Mouse (Mus musculus): Measurements from ENCODE around the gene Txn2. TPM values are rescaled to one million over a fixed set of nuclear protein-coding genes. Genes with fewer than 3 reads are reported as not detected.

The Txn2 gene
- polyA plus RNA-seq, 1 experiment = 225 TPM

- Histone ChIP-seq H3K4me3 (replicated peaks; ENCODE audit: insufficient read depth, low read depth, low read length) (no peak overlapping the region), H3K4me1 (ENCODE audit: control insufficient read depth, insufficient read depth, low read length) (peaks cover 18% of the 10 kb centered on the region), H3K27me3 (ENCODE audit: control insufficient read depth, insufficient read depth, low read length) (no peaks in the 10 kb centered on the region), H3K27ac (ENCODE audit: insufficient read depth, low read length) (peak overlapping the region; percentile 33; the same call in 1 of the 2 replicates)
- TF ChIP-seq POLR2A (IDR thresholded peaks at IDR 0.05; ENCODE audit: borderline replicate concordance, insufficient read depth, low read length) = no peak
- TF ChIP-seq CTCF (IDR thresholded peaks at IDR 0.05; ENCODE audit: borderline replicate concordance, insufficient read depth, low read depth, low read length) = no peak
- DNase-seq = peak in 1 of 2 experiments; percentile 51
- whole genome bisulfite sequencing = 24% methylated on average over 3 of the region's 3 CpGs
Measured at GRCm38 (mm10) chr15:77933222-77933621, 4.4 kb upstream of the Txn2 start.

- Histone ChIP-seq H3K4me3 (replicated peaks; ENCODE audit: insufficient read depth, low read depth, low read length) (no peak overlapping the region), H3K4me1 (ENCODE audit: control insufficient read depth, insufficient read depth, low read length) (peaks cover 18% of the 10 kb centered on the region), H3K27ac (ENCODE audit: insufficient read depth, low read length) (no peak overlapping the region), H3K27me3 (ENCODE audit: control insufficient read depth, insufficient read depth, low read length) (no peaks in the 10 kb centered on the region)
- WGBS = 14% methylated on average over 6 of the region's 6 CpGs
- no peak for DNase-seq
- TF ChIP-seq POLR2A (IDR thresholded peaks at IDR 0.05; ENCODE audit: borderline replicate concordance, insufficient read depth, low read length) = no peak
- TF ChIP-seq CTCF (IDR thresholded peaks at IDR 0.05; ENCODE audit: borderline replicate concordance, insufficient read depth, low read depth, low read length) = no peak
Measured at GRCm38 (mm10) chr15:77931689-77932016, 2.8 kb upstream of the Txn2 start.

GRCm38 (mm10) chr15:77930986-77931688 lies 2.3 kb upstream of the Txn2 start:
- Histone ChIP-seq H3K27me3 (ENCODE audit: control insufficient read depth, insufficient read depth, low read length) (no peaks in the 10 kb centered on the region), H3K4me1 (ENCODE audit: control insufficient read depth, insufficient read depth, low read length) (peaks cover 18% of the 10 kb centered on the region), H3K27ac (ENCODE audit: insufficient read depth, low read length) (no peak overlapping the region), H3K4me3 (replicated peaks; ENCODE audit: insufficient read depth, low read depth, low read length) (no peak overlapping the region)
- TF ChIP-seq POLR2A (IDR thresholded peaks at IDR 0.05; ENCODE audit: borderline replicate concordance, insufficient read depth, low read length) (no peak), CTCF (IDR thresholded peaks at IDR 0.05; ENCODE audit: borderline replicate concordance, insufficient read depth, low read depth, low read length) (no peak)
- WGBS = 66% methylated on average over 6 of the region's 6 CpGs
- DNase-seq = no peak

GRCm38 (mm10) chr15:77929804-77930203 lies 998 bp upstream of the Txn2 start:
- peaks cover 12% of the 10 kb centered on the region for H3K4me1 ChIP-seq (ENCODE audit: control insufficient read depth, insufficient read depth, low read length)
- H3K27me3 ChIP-seq (ENCODE audit: control insufficient read depth, insufficient read depth, low read length) = no peaks in the 10 kb centered on the region
- TF ChIP-seq CTCF (IDR thresholded peaks at IDR 0.05; ENCODE audit: borderline replicate concordance, insufficient read depth, low read depth, low read length) (no peak), POLR2A (IDR thresholded peaks at IDR 0.05; ENCODE audit: borderline replicate concordance, insufficient read depth, low read length) (no peak)
- no peak for DNase-seq
- WGBS = 36% methylated on average over 8 of the region's 8 CpGs
- no peak overlapping the region for H3K4me3 ChIP-seq (replicated peaks; ENCODE audit: insufficient read depth, low read depth, low read length)
- peak overlapping the region; percentile 55; the same call in 1 of the 2 replicates for H3K27ac ChIP-seq (ENCODE audit: insufficient read depth, low read length)

GRCm38 (mm10) chr15:77928091-77928490 lies 715 bp downstream of the Txn2 start:
- 18% methylated on average over 4 of the region's 4 CpGs for WGBS
- H3K27ac ChIP-seq (ENCODE audit: insufficient read depth, low read length) = no peak overlapping the region
- TF ChIP-seq POLR2A (IDR thresholded peaks at IDR 0.05; ENCODE audit: borderline replicate concordance, insufficient read depth, low read length) (no peak), CTCF (IDR thresholded peaks at IDR 0.05; ENCODE audit: borderline replicate concordance, insufficient read depth, low read depth, low read length) (no peak)

GRCm38 (mm10) chr15:77926921-77927320 lies 1.9 kb downstream of the Txn2 start:
- Histone ChIP-seq H3K4me1 (ENCODE audit: control insufficient read depth, insufficient read depth, low read length) (no peaks in the 10 kb centered on the region; the same call in 1 of the 2 replicates), H3K27me3 (ENCODE audit: control insufficient read depth, insufficient read depth, low read length) (no peaks in the 10 kb centered on the region), H3K4me3 (replicated peaks; ENCODE audit: insufficient read depth, low read depth, low read length) (no peak overlapping the region), H3K27ac (ENCODE audit: insufficient read depth, low read length) (no peak overlapping the region)
- 96% methylated on average over 5 of the region's 5 CpGs for WGBS
- no peak for TF ChIP-seq CTCF (IDR thresholded peaks at IDR 0.05; ENCODE audit: borderline replicate concordance, insufficient read depth, low read depth, low read length)
- TF ChIP-seq POLR2A (IDR thresholded peaks at IDR 0.05; ENCODE audit: borderline replicate concordance, insufficient read depth, low read length) = no peak
- DNase-seq = no peak

More at GRCm38 (mm10) chr15:77928091-77928490, 715 bp downstream of the Txn2 start:
- DNase-seq = no peak
- no peaks in the 10 kb centered on the region for H3K27me3 ChIP-seq (ENCODE audit: control insufficient read depth, insufficient read depth, low read length)
- peaks cover 1% of the 10 kb centered on the region; the same call in 1 of the 2 replicates for H3K4me1 ChIP-seq (ENCODE audit: control insufficient read depth, insufficient read depth, low read length)
- peak overlapping the region; percentile 85 for H3K4me3 ChIP-seq (replicated peaks; ENCODE audit: insufficient read depth, low read depth, low read length)

GRCm38 (mm10) chr15:77925195-77925594 lies 3.6 kb downstream of the Txn2 start:
- Histone ChIP-seq H3K27me3 (ENCODE audit: control insufficient read depth, insufficient read depth, low read length) (no peaks in the 10 kb centered on the region), H3K4me1 (ENCODE audit: control insufficient read depth, insufficient read depth, low read length) (no peaks in the 10 kb centered on the region; the same call in 1 of the 2 replicates), H3K4me3 (replicated peaks; ENCODE audit: insufficient read depth, low read depth, low read length) (no peak overlapping the region), H3K27ac (ENCODE audit: insufficient read depth, low read length) (no peak overlapping the region)
- DNase-seq = no peak
- WGBS = 87% methylated on average over 2 of the region's 2 CpGs
- TF ChIP-seq CTCF (IDR thresholded peaks at IDR 0.05; ENCODE audit: borderline replicate concordance, insufficient read depth, low read depth, low read length) = no peak
- no peak for TF ChIP-seq POLR2A (IDR thresholded peaks at IDR 0.05; ENCODE audit: borderline replicate concordance, insufficient read depth, low read length)
